Mouse (Mus musculus): Measurements from ENCODE around the gene Cebpe. TPM values are rescaled to one million over a fixed set of nuclear protein-coding genes. Genes with fewer than 3 reads are reported as not detected.

Gene Cebpe
- polyA plus RNA-seq, 1 experiment from 2014 or later = not detected

DNA sequence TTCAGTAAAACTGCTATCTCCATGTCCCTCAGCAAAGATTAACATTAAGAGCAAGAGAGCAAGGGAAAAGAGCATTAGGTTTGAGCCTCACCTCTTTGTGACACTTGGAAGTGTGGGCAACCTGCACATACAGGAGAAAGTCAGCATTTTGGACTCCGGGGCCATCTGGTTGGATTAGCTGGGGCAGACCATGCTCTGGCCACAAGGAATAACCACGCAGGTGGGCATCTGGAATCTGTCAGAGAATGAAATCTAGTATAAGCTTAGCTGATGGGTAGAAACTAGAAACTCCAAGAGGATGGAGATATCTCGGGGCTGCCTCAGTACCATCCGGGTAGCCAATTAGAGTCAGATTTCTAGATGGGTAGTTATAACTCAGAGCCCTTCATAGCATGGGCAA, 15.2 kb downstream of the Cebpe start:
- no peak for ATAC-seq (ENCODE audit: insufficient read depth, low FRiP score, low TSS enrichment)
- H3K9me3 ChIP-seq (ENCODE audit: control insufficient read depth, low read length) = no peaks in the 10 kb centered on the region
- no peak overlapping the region for H3K4me2 ChIP-seq (ENCODE audit: low read depth)
- WGBS = 90% methylated on average over 4 of the region's 4 CpGs
- H3K4me1 ChIP-seq (ENCODE audit: control insufficient read depth, insufficient read depth, low read length) = no peaks in the 10 kb centered on the region
- no peak for DNase-seq (ENCODE audit: low spot score)
- no peak overlapping the region for H3K9ac ChIP-seq (ENCODE audit: low read length)
- no peak overlapping the region for H3K4me3 ChIP-seq (ENCODE audit: low read depth, low read length)
- H3K27me3 ChIP-seq (ENCODE audit: control insufficient read depth, insufficient read depth, low read length) = no peaks in the 10 kb centered on the region
- H3K27ac ChIP-seq (ENCODE audit: low read depth, low read length) = no peak overlapping the region
- peaks cover 5% of the 10 kb centered on the region for H3K36me3 ChIP-seq (ENCODE audit: control insufficient read depth, insufficient read depth, low read length)

DNA sequence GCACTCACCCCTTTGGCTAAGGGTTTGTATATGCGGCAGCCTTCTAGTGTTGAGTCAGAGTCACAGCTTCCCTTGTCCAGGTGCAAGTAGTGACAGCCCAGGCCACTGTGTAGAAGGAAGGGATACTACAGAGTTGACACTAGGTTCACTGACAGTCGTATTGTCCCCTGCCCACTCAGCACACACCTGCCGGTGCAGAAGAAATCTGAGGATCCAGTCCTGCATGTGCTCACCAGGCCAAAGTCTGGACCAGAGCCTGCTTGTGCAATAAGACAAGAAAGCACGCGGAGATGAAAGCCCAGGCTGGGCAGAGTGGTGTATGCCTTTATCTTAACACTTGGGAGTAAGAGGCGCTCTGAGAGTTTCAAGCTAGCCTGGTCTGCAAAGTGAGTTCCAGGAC, 16.9 kb downstream of the Cebpe start:
- H3K9me3 ChIP-seq (ENCODE audit: control insufficient read depth, low read length) = no peaks in the 10 kb centered on the region
- H3K4me3 ChIP-seq (ENCODE audit: low read depth, low read length) = no peak overlapping the region
- H3K9ac ChIP-seq (ENCODE audit: low read length) = no peak overlapping the region
- no peaks in the 10 kb centered on the region for H3K27me3 ChIP-seq (ENCODE audit: control insufficient read depth, insufficient read depth, low read length)
- peaks cover 9% of the 10 kb centered on the region for H3K36me3 ChIP-seq (ENCODE audit: control insufficient read depth, insufficient read depth, low read length)
- no peaks in the 10 kb centered on the region for H3K4me1 ChIP-seq (ENCODE audit: control insufficient read depth, insufficient read depth, low read length)
- DNase-seq (ENCODE audit: low spot score) (no peak), ATAC-seq (ENCODE audit: insufficient read depth, low FRiP score, low TSS enrichment) (no peak)
- no peak overlapping the region for H3K27ac ChIP-seq (ENCODE audit: low read depth, low read length)
- H3K4me2 ChIP-seq (ENCODE audit: low read depth) = no peak overlapping the region
- WGBS = 80% methylated on average over 6 of the region's 6 CpGs

DNA sequence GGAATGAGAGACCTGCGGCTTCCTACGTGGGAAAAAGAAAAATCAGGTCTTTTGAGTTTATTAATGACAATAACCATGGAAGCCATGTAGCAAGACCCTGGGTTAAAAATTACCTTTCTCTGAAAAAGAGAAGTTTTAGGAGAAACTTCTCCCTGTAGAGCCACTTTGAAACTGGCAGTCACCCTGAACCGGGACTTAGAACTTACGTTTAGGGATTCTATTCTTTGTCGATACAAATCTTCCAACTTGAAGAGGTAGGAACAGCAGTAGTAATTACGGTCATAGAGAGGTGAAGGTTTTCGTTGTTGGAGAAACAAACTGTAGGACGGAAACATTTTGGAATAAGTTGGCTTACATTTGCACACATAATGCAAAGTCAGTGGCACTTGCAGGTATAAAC, 24.7 kb downstream of the Cebpe start:
- Histone ChIP-seq H3K27ac (ENCODE audit: low read depth, low read length) (no peak overlapping the region), H3K27me3 (ENCODE audit: control insufficient read depth, insufficient read depth, low read length) (no peaks in the 10 kb centered on the region), H3K36me3 (ENCODE audit: control insufficient read depth, insufficient read depth, low read length) (peaks cover 9% of the 10 kb centered on the region), H3K9ac (ENCODE audit: low read length) (peak overlapping the region; percentile 65), H3K4me2 (ENCODE audit: low read depth) (peak overlapping the region; percentile 63), H3K9me3 (ENCODE audit: control insufficient read depth, low read length) (no peaks in the 10 kb centered on the region), H3K4me3 (ENCODE audit: low read depth, low read length) (peak overlapping the region; percentile 84), H3K4me1 (ENCODE audit: control insufficient read depth, insufficient read depth, low read length) (peaks cover 10% of the 10 kb centered on the region)
- 10% methylated on average over 8 of the region's 8 CpGs for WGBS
- no peak for ATAC-seq (ENCODE audit: insufficient read depth, low FRiP score, low TSS enrichment)
- no peak for DNase-seq (ENCODE audit: low spot score)

DNA sequence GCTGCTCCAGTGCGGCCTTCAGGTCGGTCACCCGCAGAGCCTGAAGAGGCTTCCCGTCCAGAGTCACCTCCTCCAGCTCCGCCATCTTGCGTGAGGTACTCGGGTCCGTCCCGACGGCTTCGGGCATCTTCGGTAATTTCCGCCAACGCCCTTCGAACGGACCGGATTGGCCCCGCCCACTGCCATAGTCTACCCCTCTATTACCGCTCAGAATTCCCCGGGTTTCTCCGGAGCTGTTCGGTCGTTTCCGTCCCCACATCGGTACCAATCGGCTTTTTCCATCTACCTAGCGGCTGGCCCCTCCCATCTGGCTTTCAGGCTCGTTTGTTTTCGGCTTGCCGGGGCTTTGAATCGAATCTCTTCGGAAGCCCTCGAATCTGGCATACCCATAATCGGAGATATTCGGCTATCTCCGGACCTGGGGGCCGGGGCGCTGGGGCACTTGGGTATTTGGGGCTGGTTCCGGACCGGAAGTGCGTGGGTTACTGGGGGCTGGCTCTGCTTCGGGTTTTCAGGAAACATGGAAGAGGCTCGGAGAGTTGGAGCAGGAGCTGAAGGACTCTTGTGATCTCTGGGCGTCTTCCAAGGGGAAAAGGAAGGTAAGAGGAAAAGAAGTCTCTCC, 25.3 kb downstream of the Cebpe start, which contains the start of gene Acin1:
Gene Acin1 (minus strand): TSS at position 410 of the 622 bp plus-strand sequence.
- peak within 1 kb of the TSS; percentile 90 for H3K27ac ChIP-seq (ENCODE audit: low read depth, low read length)
- no peaks in the 10 kb centered on the region for H3K27me3 ChIP-seq (ENCODE audit: control insufficient read depth, insufficient read depth, low read length)
- H3K36me3 ChIP-seq (ENCODE audit: control insufficient read depth, insufficient read depth, low read length) = peaks cover 9% of the 10 kb centered on the region
- peak within 1 kb of the TSS; percentile 84 for H3K4me3 ChIP-seq (ENCODE audit: low read depth, low read length)
- DNase-seq (ENCODE audit: low spot score) (peak; percentile 100), ATAC-seq (ENCODE audit: insufficient read depth, low FRiP score, low TSS enrichment) (peak; percentile 97)
- no peaks in the 10 kb centered on the region for H3K9me3 ChIP-seq (ENCODE audit: control insufficient read depth, low read length)
- peaks cover 10% of the 10 kb centered on the region for H3K4me1 ChIP-seq (ENCODE audit: control insufficient read depth, insufficient read depth, low read length)
- WGBS = under 1% methylated on average over 44 of the region's 44 CpGs
- H3K4me2 ChIP-seq (ENCODE audit: low read depth) = peak within 1 kb of the TSS; percentile 63
- peak within 1 kb of the TSS; percentile 95 for H3K9ac ChIP-seq (ENCODE audit: low read length)

DNA sequence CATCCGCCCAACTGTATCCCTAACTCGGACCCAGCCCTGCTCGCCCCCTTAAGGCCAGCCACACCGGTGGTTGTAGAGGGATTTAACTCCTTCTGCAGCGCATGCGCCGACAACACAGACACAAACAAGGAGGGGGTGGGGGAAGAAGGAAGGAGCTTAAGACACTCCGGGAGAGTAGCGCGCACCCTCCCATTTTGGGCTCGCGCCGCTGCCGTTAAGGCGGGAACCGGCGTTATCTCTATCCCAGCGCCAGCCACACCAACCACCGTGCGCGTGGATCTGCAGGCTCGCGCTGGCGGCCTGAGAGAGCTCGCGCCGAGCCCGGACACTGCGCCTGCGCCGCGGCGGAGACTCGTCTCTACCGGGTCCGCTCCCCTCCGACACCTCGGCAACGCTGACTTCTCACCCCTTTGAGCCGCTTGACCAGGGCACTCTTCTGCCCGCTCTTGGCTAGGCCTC, 25.9 kb downstream of the Cebpe start, which contains the start of gene 1700123O20Rik:
Gene 1700123O20Rik (plus strand): TSS at position 154 of the 459 bp plus-strand sequence.
- H3K27ac ChIP-seq (ENCODE audit: low read depth, low read length) = peak within 1 kb of the TSS; percentile 90
- WGBS = under 1% methylated on average over 41 of the region's 41 CpGs
- peak; percentile 77 for ATAC-seq (ENCODE audit: insufficient read depth, low FRiP score, low TSS enrichment)
- no peaks in the 10 kb centered on the region for H3K9me3 ChIP-seq (ENCODE audit: control insufficient read depth, low read length)
- no peaks in the 10 kb centered on the region for H3K27me3 ChIP-seq (ENCODE audit: control insufficient read depth, insufficient read depth, low read length)
- H3K4me1 ChIP-seq (ENCODE audit: control insufficient read depth, insufficient read depth, low read length) = peaks cover 10% of the 10 kb centered on the region
- peaks cover 9% of the 10 kb centered on the region for H3K36me3 ChIP-seq (ENCODE audit: control insufficient read depth, insufficient read depth, low read length)
- peak within 1 kb of the TSS; percentile 63 for H3K4me2 ChIP-seq (ENCODE audit: low read depth)
- H3K4me3 ChIP-seq (ENCODE audit: low read depth, low read length) = peak within 1 kb of the TSS; percentile 84
- peak; percentile 88 for DNase-seq (ENCODE audit: low spot score)
- peak within 1 kb of the TSS; percentile 95 for H3K9ac ChIP-seq (ENCODE audit: low read length)

DNA sequence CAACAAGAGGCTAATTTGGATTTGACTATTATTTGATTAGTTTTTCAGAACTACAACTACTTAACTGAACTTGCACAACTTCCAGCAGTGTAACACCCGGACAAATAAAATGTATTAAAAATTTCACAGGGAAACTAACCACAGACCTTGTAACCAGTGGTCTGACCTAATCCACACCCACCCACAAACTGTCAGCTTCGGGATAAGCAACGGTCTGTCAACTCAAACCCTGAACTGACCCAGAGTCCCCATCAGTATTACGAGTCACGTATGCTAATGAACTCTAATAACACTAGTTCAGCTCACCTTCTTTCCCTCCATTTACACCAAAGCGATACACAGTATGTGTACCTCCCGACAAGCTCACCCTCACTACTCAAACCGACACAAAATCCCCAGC, 26.5 kb downstream of the Cebpe start:
- H3K4me3 ChIP-seq (ENCODE audit: low read depth, low read length) = peak overlapping the region; percentile 84
- ATAC-seq (ENCODE audit: insufficient read depth, low FRiP score, low TSS enrichment) (no peak), DNase-seq (ENCODE audit: low spot score) (no peak)
- 17% methylated on average over 8 of the region's 8 CpGs for WGBS
- H3K27ac ChIP-seq (ENCODE audit: low read depth, low read length) = no peak overlapping the region
- H3K9ac ChIP-seq (ENCODE audit: low read length) = peak overlapping the region; percentile 95
- H3K4me1 ChIP-seq (ENCODE audit: control insufficient read depth, insufficient read depth, low read length) = peaks cover 10% of the 10 kb centered on the region
- H3K9me3 ChIP-seq (ENCODE audit: control insufficient read depth, low read length) = no peaks in the 10 kb centered on the region
- no peaks in the 10 kb centered on the region for H3K27me3 ChIP-seq (ENCODE audit: control insufficient read depth, insufficient read depth, low read length)
- peak overlapping the region; percentile 54 for H3K4me2 ChIP-seq (ENCODE audit: low read depth)
- peaks cover 7% of the 10 kb centered on the region; the same call in 1 of the 2 replicates for H3K36me3 ChIP-seq (ENCODE audit: control insufficient read depth, insufficient read depth, low read length)

DNA sequence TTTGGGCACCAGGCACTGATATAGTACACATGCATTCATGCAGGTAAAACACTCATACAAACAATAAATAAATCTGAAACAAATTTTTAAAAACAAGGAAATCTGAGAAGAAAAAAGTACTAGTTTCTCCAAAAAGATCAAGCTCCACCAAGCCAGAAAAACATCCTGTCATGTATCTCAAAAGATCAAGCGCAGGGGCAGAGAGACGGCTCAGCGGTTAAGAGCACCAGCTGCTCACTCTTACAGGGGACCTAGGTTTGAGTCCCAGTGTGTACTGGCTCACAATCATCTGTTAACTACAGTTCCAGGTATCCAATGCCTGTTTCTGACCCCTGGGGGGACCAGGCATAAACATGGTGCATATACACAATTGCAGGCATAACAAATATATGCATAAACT, 29.6 kb downstream of the Cebpe start:
- Histone ChIP-seq H3K9me3 (ENCODE audit: control insufficient read depth, low read length) (no peaks in the 10 kb centered on the region), H3K27me3 (ENCODE audit: control insufficient read depth, insufficient read depth, low read length) (no peaks in the 10 kb centered on the region), H3K4me2 (ENCODE audit: low read depth) (no peak overlapping the region), H3K4me3 (ENCODE audit: low read depth, low read length) (no peak overlapping the region), H3K27ac (ENCODE audit: low read depth, low read length) (no peak overlapping the region), H3K4me1 (ENCODE audit: control insufficient read depth, insufficient read depth, low read length) (peaks cover 10% of the 10 kb centered on the region), H3K9ac (ENCODE audit: low read length) (no peak overlapping the region), H3K36me3 (ENCODE audit: control insufficient read depth, insufficient read depth, low read length) (peaks cover 6% of the 10 kb centered on the region; the same call in 1 of the 2 replicates)
- WGBS = 99% methylated on average over 3 of the region's 3 CpGs
- ATAC-seq (ENCODE audit: insufficient read depth, low FRiP score, low TSS enrichment) (no peak), DNase-seq (ENCODE audit: low spot score) (no peak)

DNA sequence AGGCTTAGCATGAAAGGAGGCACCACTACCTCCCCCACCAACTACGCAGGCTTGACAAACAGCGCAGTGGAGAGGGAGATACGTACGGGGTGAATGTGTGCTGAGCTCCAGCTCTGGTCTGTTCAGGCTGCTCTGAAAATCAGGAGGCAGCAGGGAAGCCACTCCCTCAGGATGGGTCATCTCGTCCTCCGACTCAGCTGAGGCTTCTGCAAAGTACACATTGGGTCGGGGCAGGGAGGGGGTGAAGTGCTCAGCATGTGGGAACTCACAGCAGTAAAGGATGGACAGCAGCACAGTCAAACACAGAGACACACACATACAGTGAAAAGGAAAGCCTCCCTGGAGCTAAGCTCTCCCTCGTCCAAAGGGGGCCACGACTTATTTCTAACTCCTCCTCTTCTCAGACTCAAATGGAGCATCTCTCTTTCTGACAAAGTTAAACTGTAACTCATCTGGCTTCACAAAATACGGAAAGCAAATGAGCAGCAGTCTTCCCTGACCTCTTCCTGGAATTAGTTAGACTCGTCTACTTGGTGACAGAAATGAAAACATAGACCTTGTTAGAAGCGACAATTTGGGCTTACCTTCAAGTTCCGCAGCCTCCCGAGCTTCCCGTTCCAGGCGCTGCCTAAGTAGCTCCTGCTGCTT, 33.2 kb downstream of the Cebpe start:
- H3K36me3 ChIP-seq (ENCODE audit: control insufficient read depth, insufficient read depth, low read length) = peaks cover 13% of the 10 kb centered on the region
- H3K9me3 ChIP-seq (ENCODE audit: control insufficient read depth, low read length) = no peaks in the 10 kb centered on the region
- H3K4me2 ChIP-seq (ENCODE audit: low read depth) = no peak overlapping the region
- H3K9ac ChIP-seq (ENCODE audit: low read length) = no peak overlapping the region
- no peak overlapping the region for H3K27ac ChIP-seq (ENCODE audit: low read depth, low read length)
- no peaks in the 10 kb centered on the region for H3K27me3 ChIP-seq (ENCODE audit: control insufficient read depth, insufficient read depth, low read length)
- 89% methylated on average over 16 of the region's 16 CpGs for WGBS
- DNase-seq (ENCODE audit: low spot score) (no peak), ATAC-seq (ENCODE audit: insufficient read depth, low FRiP score, low TSS enrichment) (no peak)
- H3K4me1 ChIP-seq (ENCODE audit: control insufficient read depth, insufficient read depth, low read length) = no peaks in the 10 kb centered on the region
- no peak overlapping the region for H3K4me3 ChIP-seq (ENCODE audit: low read depth, low read length)

DNA sequence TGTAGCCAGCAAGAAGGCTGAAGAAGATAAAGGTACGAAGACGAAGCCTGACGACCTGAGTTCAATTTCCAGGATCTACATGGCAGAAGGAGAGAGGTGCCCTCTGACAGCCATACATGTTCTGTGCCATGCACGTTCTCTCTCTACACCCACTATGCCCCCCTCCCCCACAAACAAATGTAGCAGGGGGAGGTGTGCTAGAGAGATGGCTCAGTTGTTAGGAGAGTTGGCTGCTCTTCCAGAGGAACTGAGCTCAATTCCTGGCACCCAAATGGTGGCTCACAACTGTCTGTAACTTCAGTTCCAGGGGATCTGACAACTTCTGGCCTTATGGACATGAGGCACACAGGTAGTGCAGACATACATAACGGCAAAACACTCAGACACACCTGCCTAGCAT, 35.7 kb downstream of the Cebpe start:
- no peak overlapping the region for H3K4me3 ChIP-seq (ENCODE audit: low read depth, low read length)
- no peak overlapping the region for H3K27ac ChIP-seq (ENCODE audit: low read depth, low read length)
- DNase-seq (ENCODE audit: low spot score) (no peak), ATAC-seq (ENCODE audit: insufficient read depth, low FRiP score, low TSS enrichment) (no peak)
- H3K27me3 ChIP-seq (ENCODE audit: control insufficient read depth, insufficient read depth, low read length) = no peaks in the 10 kb centered on the region
- H3K9me3 ChIP-seq (ENCODE audit: control insufficient read depth, low read length) = no peaks in the 10 kb centered on the region
- H3K4me1 ChIP-seq (ENCODE audit: control insufficient read depth, insufficient read depth, low read length) = no peaks in the 10 kb centered on the region
- no peak overlapping the region for H3K4me2 ChIP-seq (ENCODE audit: low read depth)
- WGBS = 91% methylated on average over 5 of the region's 5 CpGs
- peaks cover 14% of the 10 kb centered on the region for H3K36me3 ChIP-seq (ENCODE audit: control insufficient read depth, insufficient read depth, low read length)
- H3K9ac ChIP-seq (ENCODE audit: low read length) = no peak overlapping the region

All from neural tube, embryonic 11.5 days (tissue).